Mouse (Mus musculus) midbrain, embryonic 16.5 days (tissue): Measurements from ENCODE around the gene Msln. TPM values are rescaled to one million over a fixed set of nuclear protein-coding genes. Genes with fewer than 3 reads are reported as not detected.

Experiments used
- ATAC-seq: fragments of 200-750 bp; cut with Nextera tagmentation; 2 replicates; pipeline ENCODE4 v1.8.0; 2017; ENCODE audit warnings: moderate TSS enrichment
- H3K27ac ChIP-seq: fragments of 300-500 bp; sonication (generic); 2 replicates; pipeline ENCODE4 v1.5.1; 2014; ENCODE audit warnings: mild to moderate bottlenecking, low read length, mixed read lengths
- H3K27me3 ChIP-seq: fragments of 300-500 bp; sonication (generic); 2 replicates; pipeline ENCODE4 v1.6.1; 2014; ENCODE audit warnings: low read depth, low read length, mixed read lengths; ENCODE audit not compliant: control insufficient read depth, insufficient read depth
- H3K36me3 ChIP-seq: fragments of 300-500 bp; sonication (generic); 2 replicates; pipeline ENCODE4 v1.6.1; 2014; ENCODE audit warnings: mild to moderate bottlenecking, low read length, moderate library complexity, mixed read lengths; ENCODE audit not compliant: control insufficient read depth, insufficient read depth
- H3K4me1 ChIP-seq: fragments of 300-500 bp; sonication (generic); 2 replicates; pipeline ENCODE4 v1.6.1; 2014; ENCODE audit warnings: mild to moderate bottlenecking, low read length, mixed read lengths; ENCODE audit not compliant: control insufficient read depth, insufficient read depth
- H3K4me2 ChIP-seq: fragments of 300-500 bp; sonication (generic); 2 replicates; pipeline ENCODE4 v1.6.1; 2014; ENCODE audit warnings: mild to moderate bottlenecking, low read length, mixed read lengths
- H3K4me3 ChIP-seq: fragments of 300-500 bp; sonication (generic); 2 replicates; pipeline ENCODE4 v1.5.1; 2014; ENCODE audit warnings: low read depth, mild to moderate bottlenecking, low read length, moderate library complexity, mixed read lengths
- H3K9ac ChIP-seq: fragments of 300-500 bp; sonication (generic); 2 replicates; pipeline ENCODE4 v1.6.1; 2014; ENCODE audit warnings: low read depth, low read length, mixed read lengths
- H3K9me3 ChIP-seq: fragments of 300-500 bp; sonication (generic); replicated peaks from 2 replicates; pipeline ENCODE4 v1.6.1; 2014; ENCODE audit warnings: mild to moderate bottlenecking, low read length, mixed read lengths; ENCODE audit not compliant: control insufficient read depth, poor library complexity, severe bottlenecking
- WGBS: fragments of 180-500 bp; shearing (Covaris S2); extraction: QIAGEN DNeasy Blood & Tissue Kit; methylation state at CpG from one replicate; pipeline ENCODE4 v1.1.7; 2014; 5-methylcytosine and 5-hydroxymethylcytosine counted together
- polyA plus RNA-seq: library from polyadenylated mRNA; unstranded; fragments of >200 nt; fragmentation: Nextera tagmentation; extraction: Ambion mirVana; gene quantifications from 2 replicates; pipeline ENCODE4 v1.2.1, GENCODE M21; 2015

Gene Msln
- polyA plus RNA-seq, 1 experiment from 2014 or later, result 0.85 TPM

- Histone ChIP-seq H3K36me3 (no peaks in the 10 kb centered on the region), H3K9ac (no peak overlapping the region), H3K4me3 (no peak overlapping the region), H3K4me1 (no peaks in the 10 kb centered on the region), H3K27ac (no peak overlapping the region), H3K9me3 (no peaks in the 10 kb centered on the region), H3K27me3 (peaks cover 3% of the 10 kb centered on the region; the same call in 1 of the 2 replicates), H3K4me2 (no peak overlapping the region)
- no peak for ATAC-seq
- 81% methylated on average over 3 of the region's 3 CpGs for WGBS
Measured at GRCm38 (mm10) chr17:25757691-25758090, 3.5 kb upstream of the Msln start.

- 84% methylated on average over 9 of the region's 9 CpGs for WGBS
- Histone ChIP-seq H3K4me2 (no peak overlapping the region), H3K9ac (no peak overlapping the region), H3K4me1 (peaks cover 1% of the 10 kb centered on the region; the same call in 1 of the 2 replicates), H3K9me3 (no peaks in the 10 kb centered on the region), H3K36me3 (no peaks in the 10 kb centered on the region), H3K27ac (no peak overlapping the region), H3K27me3 (peaks cover 3% of the 10 kb centered on the region; the same call in 1 of the 2 replicates), H3K4me3 (no peak overlapping the region)
- ATAC-seq, result no peak
Measured at GRCm38 (mm10) chr17:25756378-25757242, 2.4 kb upstream of the Msln start.

GRCm38 (mm10) chr17:25755627-25756377 lies 1.6 kb upstream of the Msln start:
- H3K27ac ChIP-seq, result no peak overlapping the region
- H3K4me1 ChIP-seq, result peaks cover 4% of the 10 kb centered on the region; the same call in 1 of the 2 replicates
- no peak overlapping the region for H3K4me2 ChIP-seq
- no peak for ATAC-seq
- H3K36me3 ChIP-seq, result no peaks in the 10 kb centered on the region
- H3K9me3 ChIP-seq, result no peaks in the 10 kb centered on the region
- no peak overlapping the region for H3K4me3 ChIP-seq
- no peak overlapping the region for H3K9ac ChIP-seq
- 74% methylated on average over 4 of the region's 4 CpGs for WGBS
- peaks cover 3% of the 10 kb centered on the region; the same call in 1 of the 2 replicates for H3K27me3 ChIP-seq

- Histone ChIP-seq H3K27ac (no peak overlapping the region), H3K4me2 (no peak overlapping the region), H3K27me3 (0 out of 2 replicates have a peak, but pooled peaks cover under 1% of the 10 kb centered on the region), H3K4me3 (no peak overlapping the region), H3K36me3 (no peaks in the 10 kb centered on the region), H3K4me1 (peaks cover 4% of the 10 kb centered on the region; the same call in 1 of the 2 replicates), H3K9ac (no peak overlapping the region), H3K9me3 (no peaks in the 10 kb centered on the region)
- no peak for ATAC-seq
- WGBS, result 76% methylated on average over 4 of the region's 4 CpGs
Measured at GRCm38 (mm10) chr17:25755086-25755485, 908 bp upstream of the Msln start.

GRCm38 (mm10) chr17:25751446-25751845 lies 2.7 kb downstream of the Msln start:
- no peak overlapping the region for H3K4me2 ChIP-seq
- WGBS, result 44% methylated on average over 5 of the region's 5 CpGs
- peaks cover 4% of the 10 kb centered on the region; the same call in 1 of the 2 replicates for H3K4me1 ChIP-seq
- no peaks in the 10 kb centered on the region for H3K36me3 ChIP-seq
- H3K9me3 ChIP-seq, result no peaks in the 10 kb centered on the region
- no peak overlapping the region for H3K27ac ChIP-seq
- no peak overlapping the region for H3K4me3 ChIP-seq
- H3K27me3 ChIP-seq, result no peaks in the 10 kb centered on the region
- H3K9ac ChIP-seq, result no peak overlapping the region
- no peak for ATAC-seq

- no peak overlapping the region for H3K4me3 ChIP-seq
- no peaks in the 10 kb centered on the region for H3K27me3 ChIP-seq
- no peak overlapping the region for H3K4me2 ChIP-seq
- H3K27ac ChIP-seq, result no peak overlapping the region
- H3K36me3 ChIP-seq, result no peaks in the 10 kb centered on the region
- no peak for ATAC-seq
- 92% methylated on average over 6 of the region's 6 CpGs for WGBS
- H3K4me1 ChIP-seq, result peaks cover 4% of the 10 kb centered on the region; the same call in 1 of the 2 replicates
- no peak overlapping the region for H3K9ac ChIP-seq
- H3K9me3 ChIP-seq, result no peaks in the 10 kb centered on the region
Measured at GRCm38 (mm10) chr17:25749314-25749713, 4.9 kb downstream of the Msln start.

- Histone ChIP-seq H3K36me3 (no peaks in the 10 kb centered on the region), H3K9me3 (no peaks in the 10 kb centered on the region), H3K27me3 (no peaks in the 10 kb centered on the region), H3K4me2 (no peak overlapping the region), H3K4me1 (peaks cover 4% of the 10 kb centered on the region; the same call in 1 of the 2 replicates), H3K9ac (no peak overlapping the region), H3K27ac (no peak overlapping the region), H3K4me3 (no peak overlapping the region)
- WGBS, result 96% methylated on average over 4 of the region's 4 CpGs
- ATAC-seq, result no peak
Measured at GRCm38 (mm10) chr17:25748238-25748637, 5.9 kb downstream of the Msln start.

GRCm38 (mm10) chr17:25744311-25744710 lies 9.9 kb downstream of the Msln start:
- Histone ChIP-seq H3K9me3 (no peaks in the 10 kb centered on the region), H3K36me3 (no peaks in the 10 kb centered on the region), H3K4me1 (no peaks in the 10 kb centered on the region), H3K27ac (no peak overlapping the region), H3K27me3 (no peaks in the 10 kb centered on the region), H3K9ac (no peak overlapping the region), H3K4me2 (no peak overlapping the region), H3K4me3 (no peak overlapping the region)
- WGBS, result 83% methylated on average over 10 of the region's 10 CpGs
- ATAC-seq, result no peak

GRCm38 (mm10) chr17:25743831-25744230 lies 10.3 kb downstream of the Msln start:
- Histone ChIP-seq H3K36me3 (no peaks in the 10 kb centered on the region), H3K4me3 (no peak overlapping the region), H3K4me1 (no peaks in the 10 kb centered on the region), H3K27me3 (no peaks in the 10 kb centered on the region), H3K4me2 (no peak overlapping the region), H3K27ac (no peak overlapping the region), H3K9ac (no peak overlapping the region), H3K9me3 (no peaks in the 10 kb centered on the region)
- 96% methylated on average over 9 of the region's 9 CpGs for WGBS
- no peak for ATAC-seq
